Mouse (Mus musculus) neural tube, embryonic 11.5 days (tissue): Measurements from ENCODE around the gene Ubxn6. TPM values are rescaled to one million over a fixed set of nuclear protein-coding genes. Genes with fewer than 3 reads are reported as not detected.
"Not testable (repeated sequence)": the region's sequence is repeated elsewhere in the genome, so short reads cannot be mapped to it uniquely, and the experiment has no call there.

Experiments
- ATAC-seq: fragments of 200-750 bp; cut with Nextera tagmentation; 2 replicates; pipeline ENCODE4 v1.8.0; 2017; ENCODE audit warnings: moderate number of reproducible peaks, mild to moderate bottlenecking, moderate TSS enrichment, moderate library complexity; ENCODE audit not compliant: insufficient read depth, low FRiP score, low TSS enrichment
- DNase-seq: peaks from one replicate; pipeline ENCODE4 v3.0.0-alpha.2; 2015; ENCODE audit warnings: low spot score
- H3K27ac ChIP-seq: fragments of 300-500 bp; sonication (generic); 2 replicates; pipeline ENCODE4 v1.5.1; 2014; ENCODE audit warnings: low read depth, mild to moderate bottlenecking, low read length
- H3K27me3 ChIP-seq: fragments of 300-500 bp; sonication (generic); 2 replicates; pipeline ENCODE4 v1.6.1; 2014; ENCODE audit warnings: mild to moderate bottlenecking, low read length, mixed read lengths; ENCODE audit not compliant: control insufficient read depth, insufficient read depth
- H3K36me3 ChIP-seq: fragments of 300-500 bp; sonication (generic); 2 replicates; pipeline ENCODE4 v1.6.1; 2014; ENCODE audit warnings: mild to moderate bottlenecking, low read length, moderate library complexity, mixed read lengths; ENCODE audit not compliant: control insufficient read depth, insufficient read depth
- H3K4me1 ChIP-seq: fragments of 300-500 bp; sonication (generic); 2 replicates; pipeline ENCODE4 v1.6.1; 2014; ENCODE audit warnings: low read length, mixed read lengths; ENCODE audit not compliant: control insufficient read depth, insufficient read depth
- H3K4me2 ChIP-seq: fragments of 300-500 bp; sonication (generic); 2 replicates; pipeline ENCODE4 v1.6.1; 2014; ENCODE audit warnings: low read depth, mild to moderate bottlenecking, moderate library complexity
- H3K4me3 ChIP-seq: fragments of 300-500 bp; sonication (generic); 2 replicates; pipeline ENCODE4 v1.5.1; 2014; ENCODE audit warnings: low read depth, low read length
- H3K9ac ChIP-seq: fragments of 300-500 bp; sonication (generic); 2 replicates; pipeline ENCODE4 v1.6.1; 2014; ENCODE audit warnings: mild to moderate bottlenecking, low read length
- H3K9me3 ChIP-seq: fragments of 300-500 bp; sonication (generic); 2 replicates; pipeline ENCODE4 v1.6.1; 2016; ENCODE audit warnings: low read length; ENCODE audit not compliant: control insufficient read depth
- WGBS: fragments of 180-500 bp; shearing (Covaris S2); extraction: QIAGEN DNeasy Blood & Tissue Kit; methylation state at CpG from one replicate; pipeline ENCODE4 v1.1.7; 2014; 5-methylcytosine and 5-hydroxymethylcytosine counted together
- polyA plus RNA-seq: library from polyadenylated mRNA; unstranded; fragments of >200 nt; fragmentation: Nextera tagmentation; extraction: Ambion mirVana; gene quantifications from 2 replicates; pipeline ENCODE4 v1.2.1, GENCODE M21; 2014

Gene Ubxn6
- polyA plus RNA-seq, 1 experiment from 2014 or later, result 45.6 TPM

DNA sequence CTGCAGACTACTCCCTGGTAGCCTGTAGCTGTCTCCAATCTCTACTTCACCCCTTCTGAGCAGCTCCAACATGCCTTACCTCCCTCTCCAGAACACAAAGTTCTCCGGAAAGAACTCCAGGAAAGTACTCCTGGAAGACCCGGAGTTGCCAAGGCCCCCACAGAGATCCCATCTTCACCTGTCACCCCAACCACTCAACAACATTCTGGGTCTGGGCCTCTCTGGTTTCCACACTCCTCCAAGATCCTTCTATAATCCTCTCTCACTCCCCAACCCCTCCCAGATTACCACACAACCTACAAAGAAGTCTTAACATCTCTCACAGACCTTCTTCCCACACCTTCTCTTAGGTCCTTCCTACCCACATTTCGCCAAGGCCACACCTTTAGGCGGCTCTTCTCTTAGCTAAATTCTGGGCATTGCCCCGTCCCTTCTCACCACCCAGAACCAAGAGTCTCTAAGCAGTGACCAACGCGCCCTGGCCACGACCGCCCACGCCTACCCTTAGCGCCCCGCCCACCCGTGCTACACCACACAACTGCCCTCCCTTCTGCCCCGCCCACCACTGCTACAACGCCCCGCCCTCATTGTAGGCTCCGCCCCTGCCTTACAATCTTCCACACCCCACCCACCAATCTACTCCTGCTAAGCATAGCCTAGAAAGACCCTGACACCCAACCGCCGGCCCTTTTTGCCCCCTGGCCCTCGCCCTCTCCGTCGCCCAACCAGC lies 566 bp downstream of the Ubxn6 start:
- Histone ChIP-seq H3K9me3 (no peaks in the 10 kb centered on the region), H3K27ac (peak overlapping the region; percentile 88), H3K27me3 (no peaks in the 10 kb centered on the region), H3K4me3 (peak overlapping the region; percentile 77), H3K4me1 (0 out of 2 replicates have a peak, but pooled peaks cover 3% of the 10 kb centered on the region), H3K36me3 (peaks cover 7% of the 10 kb centered on the region; the same call in 1 of the 2 replicates), H3K9ac (peak overlapping the region; percentile 72), H3K4me2 (peak overlapping the region; percentile 58)
- DNase-seq, result peak; percentile 84
- 8% methylated on average over 22 of the region's 22 CpGs for WGBS
- ATAC-seq, result peak; percentile 16

DNA sequence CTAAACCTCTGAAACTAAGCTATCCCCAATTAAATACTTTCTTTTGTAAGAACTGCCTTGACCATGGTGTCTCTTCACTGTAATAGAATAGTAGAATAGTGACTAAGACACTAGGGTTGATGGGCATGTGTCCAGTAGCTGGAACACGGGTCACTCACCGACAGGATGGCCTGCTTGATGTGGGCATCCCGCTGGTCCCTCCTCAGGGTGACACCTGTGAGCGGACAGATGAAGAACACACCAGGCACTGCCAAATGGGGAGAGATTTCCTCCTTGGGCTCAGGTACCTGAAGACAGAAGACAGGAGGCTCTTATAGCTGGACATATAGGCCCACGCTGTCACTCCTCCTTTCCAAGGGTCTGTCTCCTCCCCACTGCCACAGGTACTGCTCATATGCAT lies 2.6 kb downstream of the Ubxn6 start:
- no peak overlapping the region for H3K4me3 ChIP-seq
- WGBS, result 93% methylated on average over 5 of the region's 5 CpGs
- H3K9ac ChIP-seq, result no peak overlapping the region
- H3K27ac ChIP-seq, result no peak overlapping the region
- no peaks in the 10 kb centered on the region for H3K27me3 ChIP-seq
- no peak for DNase-seq
- H3K4me1 ChIP-seq, result 0 out of 2 replicates have a peak, but pooled peaks cover 3% of the 10 kb centered on the region
- H3K36me3 ChIP-seq, result peaks cover 26% of the 10 kb centered on the region
- no peaks in the 10 kb centered on the region for H3K9me3 ChIP-seq
- H3K4me2 ChIP-seq, result no peak overlapping the region
- ATAC-seq, result no peak

GRCm38 (mm10) chr17:56071126-56071525 lies 3.7 kb downstream of the Ubxn6 start:
- ATAC-seq (no peak), DNase-seq (no peak)
- no peaks in the 10 kb centered on the region for H3K27me3 ChIP-seq
- H3K4me2 ChIP-seq, result no peak overlapping the region
- no peak overlapping the region for H3K27ac ChIP-seq
- peaks cover 31% of the 10 kb centered on the region for H3K36me3 ChIP-seq
- no peak overlapping the region for H3K9ac ChIP-seq
- no peaks in the 10 kb centered on the region for H3K9me3 ChIP-seq
- H3K4me3 ChIP-seq, result no peak overlapping the region
- 0 out of 2 replicates have a peak, but pooled peaks cover 3% of the 10 kb centered on the region for H3K4me1 ChIP-seq

GRCm38 (mm10) chr17:56069066-56069465 lies 5.8 kb downstream of the Ubxn6 start:
- Histone ChIP-seq H3K4me1 (no peaks in the 10 kb centered on the region), H3K9me3 (no peaks in the 10 kb centered on the region), H3K36me3 (peaks cover 43% of the 10 kb centered on the region), H3K4me2 (no peak overlapping the region), H3K27ac (no peak overlapping the region), H3K4me3 (no peak overlapping the region), H3K27me3 (no peaks in the 10 kb centered on the region), H3K9ac (no peak overlapping the region)
- ATAC-seq, result no peak
- no peak for DNase-seq
- WGBS, result 97% methylated on average over 14 of the region's 14 CpGs

DNA sequence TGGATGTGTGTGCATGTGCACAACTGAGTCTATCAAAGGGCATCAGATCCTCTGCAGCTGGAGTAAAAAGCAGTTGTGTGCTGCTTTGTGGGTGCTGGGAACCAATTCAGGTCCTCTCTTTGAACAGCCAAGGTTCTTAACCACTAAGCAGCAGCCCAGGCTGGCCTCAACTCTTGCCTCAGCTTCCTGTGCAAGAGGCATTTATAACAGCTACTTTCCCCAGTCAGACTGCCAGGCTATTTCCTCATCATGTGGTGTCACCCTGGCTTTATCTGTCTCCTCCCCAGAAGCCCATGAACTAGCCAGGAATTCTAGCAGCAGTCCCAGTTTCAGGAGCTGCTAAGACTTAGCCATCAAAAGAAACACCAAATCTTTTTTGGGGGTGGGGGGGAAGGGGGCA lies 8.4 kb downstream of the Ubxn6 start:
- no peak for ATAC-seq
- Histone ChIP-seq H3K9me3 (no peaks in the 10 kb centered on the region), H3K36me3 (peaks cover 55% of the 10 kb centered on the region)

GRCm38 (mm10) chr17:56065715-56066114 lies 9.1 kb downstream of the Ubxn6 start:
- not testable (repeated sequence) for ATAC-seq, H3K4me2 ChIP-seq, H3K27me3 ChIP-seq, H3K27ac ChIP-seq, H3K9me3 ChIP-seq, H3K9ac ChIP-seq, DNase-seq, H3K4me1 ChIP-seq, H3K4me3 ChIP-seq
- WGBS, result 85% methylated on average over 6 of the region's 6 CpGs
- H3K36me3 ChIP-seq, result peaks cover 54% of the 10 kb centered on the region

More for the DNA sequence above, 8.4 kb downstream of the Ubxn6 start:
- H3K4me2 ChIP-seq, result no peak overlapping the region
- H3K27me3 ChIP-seq, result no peaks in the 10 kb centered on the region
- no peaks in the 10 kb centered on the region for H3K4me1 ChIP-seq
- H3K4me3 ChIP-seq, result no peak overlapping the region
- no peak overlapping the region for H3K27ac ChIP-seq
- DNase-seq, result no peak
- no peak overlapping the region for H3K9ac ChIP-seq

GRCm38 (mm10) chr17:56062081-56062480 lies 12.7 kb downstream of the Ubxn6 start:
- Histone ChIP-seq H3K27me3 (no peaks in the 10 kb centered on the region), H3K9me3 (no peaks in the 10 kb centered on the region), H3K4me3 (no peak overlapping the region), H3K4me1 (no peaks in the 10 kb centered on the region), H3K36me3 (peaks cover 35% of the 10 kb centered on the region), H3K27ac (no peak overlapping the region), H3K4me2 (no peak overlapping the region), H3K9ac (no peak overlapping the region)
- no peak for ATAC-seq
- WGBS, result 90% methylated on average over 7 of the region's 7 CpGs
- DNase-seq, result no peak

GRCm38 (mm10) chr17:56057381-56058120 lies 17.3 kb downstream of the Ubxn6 start:
- Histone ChIP-seq H3K9me3 (no peaks in the 10 kb centered on the region), H3K4me3 (no peak overlapping the region), H3K27me3 (no peaks in the 10 kb centered on the region), H3K4me1 (no peaks in the 10 kb centered on the region), H3K36me3 (peaks cover 12% of the 10 kb centered on the region), H3K27ac (no peak overlapping the region), H3K9ac (no peak overlapping the region), H3K4me2 (no peak overlapping the region)
- 88% methylated on average over 11 of the region's 11 CpGs for WGBS
- DNase-seq, result no peak
- ATAC-seq, result no peak
